Mouse (Mus musculus) bone marrow macrophage, adult 2 months (primary cell): ENCODE results near the gene Srsf3. TPM values are rescaled to one million over a fixed set of nuclear protein-coding genes. Genes with fewer than 3 reads are reported as not detected.

Experiments used
- H3K27ac ChIP-seq: 2 replicates; pipeline ENCODE4 v1.5.1; 2012; ENCODE audit warnings: low read depth, low read length; ENCODE audit not compliant: insufficient read depth
- H3K4me1 ChIP-seq: 2 replicates; pipeline ENCODE4 v1.6.1; 2012; ENCODE audit warnings: low read length; ENCODE audit not compliant: control insufficient read depth, insufficient read depth
- H3K4me3 ChIP-seq: 2 replicates; pipeline ENCODE4 v1.5.1; 2012; ENCODE audit warnings: mild to moderate bottlenecking, low read length, moderate library complexity; ENCODE audit not compliant: insufficient read depth
- CTCF ChIP-seq: IDR thresholded peaks from 2 replicates; pipeline ENCODE4 v1.5.1; 2012; ENCODE audit warnings: low read depth, mild to moderate bottlenecking, low read length, moderate library complexity
- POLR2A ChIP-seq: IDR thresholded peaks from 2 replicates; pipeline ENCODE4 v1.6.1; 2012; ENCODE audit warnings: mild to moderate bottlenecking, low read depth, low read length, borderline replicate concordance
- polyA plus RNA-seq: library from polyadenylated mRNA; stranded (reverse); fragments of >200 nt; gene quantifications from 2 replicates; pipeline ENCODE4 v1.2.4, GENCODE M21; 2012; ENCODE audit not compliant: missing spikeins, insufficient read depth, insufficient read length

Srsf3 gene
- polyA plus RNA-seq, 1 experiment, result 170 TPM

- H3K4me1 ChIP-seq, result peaks cover 26% of the 10 kb centered on the region
- TF ChIP-seq POLR2A, result no peak
- no peak for TF ChIP-seq CTCF
- H3K27ac ChIP-seq, result no peak overlapping the region
- no peak overlapping the region for H3K4me3 ChIP-seq
These were observed 40.9 kb downstream of the Srsf3 start for GRCm38 (mm10) chr17:29073313-29073712.

DNA sequence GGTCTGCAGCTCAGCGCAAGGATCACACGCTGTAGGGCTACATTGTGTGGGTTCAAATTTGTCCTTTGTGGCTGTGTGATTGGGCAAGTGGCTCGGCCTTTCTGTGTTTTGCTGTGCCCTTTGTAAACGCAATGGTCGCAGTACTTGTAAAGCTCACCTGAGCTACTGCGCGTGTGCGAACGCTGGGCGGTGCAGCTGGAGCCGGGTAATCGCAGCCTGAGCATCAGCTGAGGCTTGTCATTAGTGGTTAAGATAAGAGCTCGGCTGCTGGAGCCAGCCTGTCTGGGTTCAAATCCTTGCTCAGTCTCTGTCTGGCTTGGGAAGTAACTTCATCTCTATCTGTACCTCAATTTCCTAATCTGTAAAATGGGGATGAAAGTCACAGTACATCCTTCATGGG lies 41.7 kb downstream of the Srsf3 start:
- no peak overlapping the region for H3K27ac ChIP-seq
- no peak overlapping the region for H3K4me3 ChIP-seq
- TF ChIP-seq CTCF, result no peak
- TF ChIP-seq POLR2A, result no peak
- peaks cover 27% of the 10 kb centered on the region for H3K4me1 ChIP-seq

DNA sequence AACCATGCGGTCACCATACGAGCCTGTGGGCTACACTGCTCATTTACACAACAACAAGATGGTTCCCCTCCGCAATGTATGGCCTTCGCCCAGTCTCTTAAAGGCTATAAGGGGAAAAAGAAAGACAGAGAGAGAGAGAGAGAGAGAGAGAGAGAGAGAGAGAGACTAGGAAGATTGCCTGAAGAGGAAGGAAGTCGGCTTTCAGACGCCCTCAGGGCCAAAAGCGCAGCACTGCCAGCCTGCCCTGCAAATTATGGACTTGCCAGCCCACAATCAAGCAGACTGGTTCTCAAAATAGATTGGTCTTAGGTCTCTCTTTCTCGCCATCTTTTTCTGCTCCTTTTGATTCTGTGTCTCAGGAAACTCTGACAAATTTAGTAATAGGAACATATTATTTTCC lies 43.8 kb downstream of the Srsf3 start:
- H3K4me3 ChIP-seq, result peak overlapping the region; percentile 21; the same call in 1 of the 2 replicates
- peak overlapping the region; percentile 55 for H3K27ac ChIP-seq
- H3K4me1 ChIP-seq, result peaks cover 30% of the 10 kb centered on the region
- no peak for TF ChIP-seq POLR2A

- peak overlapping the region; percentile 100 for H3K27ac ChIP-seq
- H3K4me3 ChIP-seq, result peak overlapping the region; percentile 90
- TF ChIP-seq CTCF (no peak), POLR2A (no peak)
- peaks cover 38% of the 10 kb centered on the region for H3K4me1 ChIP-seq
These were observed 45.5 kb downstream of the Srsf3 start for GRCm38 (mm10) chr17:29077786-29078509.

- Histone ChIP-seq H3K4me3 (peak overlapping the region; percentile 90), H3K27ac (peak overlapping the region; percentile 100), H3K4me1 (peaks cover 38% of the 10 kb centered on the region)
- TF ChIP-seq CTCF (no peak), POLR2A (no peak)
These were observed 46.3 kb downstream of the Srsf3 start for GRCm38 (mm10) chr17:29078519-29079383.

- Histone ChIP-seq H3K4me3 (peak overlapping the region; percentile 37), H3K4me1 (peaks cover 34% of the 10 kb centered on the region), H3K27ac (peak overlapping the region; percentile 84)
- TF ChIP-seq CTCF, result no peak
- TF ChIP-seq POLR2A, result no peak
These were observed 48.6 kb downstream of the Srsf3 start for GRCm38 (mm10) chr17:29080758-29081617.

GRCm38 (mm10) chr17:29081618-29082381 lies 49.4 kb downstream of the Srsf3 start:
- Histone ChIP-seq H3K4me1 (peaks cover 32% of the 10 kb centered on the region), H3K27ac (peak overlapping the region; percentile 84), H3K4me3 (peak overlapping the region; percentile 29)
- TF ChIP-seq POLR2A, result no peak
- no peak for TF ChIP-seq CTCF

DNA sequence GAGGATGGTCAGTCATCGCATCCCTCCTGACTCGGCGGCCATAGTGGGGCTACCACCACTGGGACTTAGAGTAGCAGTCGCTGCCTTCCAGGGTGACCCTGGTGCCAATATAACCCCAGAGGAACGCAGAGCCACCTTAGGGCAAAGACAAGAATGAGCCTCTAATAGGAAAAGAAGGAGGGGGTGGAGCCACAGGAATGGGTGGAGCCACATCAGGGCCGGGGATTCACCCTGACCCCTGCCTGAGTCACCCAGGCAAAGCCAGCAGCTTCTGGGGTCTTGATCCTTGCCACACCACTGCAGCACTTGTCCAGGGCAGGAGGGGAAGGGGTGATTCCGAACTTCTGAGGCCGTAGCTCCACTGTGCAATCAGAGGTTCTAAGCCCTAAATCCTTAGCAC lies 51.2 kb downstream of the Srsf3 start:
- H3K4me1 ChIP-seq, result peaks cover 24% of the 10 kb centered on the region
- no peak overlapping the region for H3K4me3 ChIP-seq
- no peak overlapping the region for H3K27ac ChIP-seq
- TF ChIP-seq CTCF (no peak), POLR2A (no peak)

DNA sequence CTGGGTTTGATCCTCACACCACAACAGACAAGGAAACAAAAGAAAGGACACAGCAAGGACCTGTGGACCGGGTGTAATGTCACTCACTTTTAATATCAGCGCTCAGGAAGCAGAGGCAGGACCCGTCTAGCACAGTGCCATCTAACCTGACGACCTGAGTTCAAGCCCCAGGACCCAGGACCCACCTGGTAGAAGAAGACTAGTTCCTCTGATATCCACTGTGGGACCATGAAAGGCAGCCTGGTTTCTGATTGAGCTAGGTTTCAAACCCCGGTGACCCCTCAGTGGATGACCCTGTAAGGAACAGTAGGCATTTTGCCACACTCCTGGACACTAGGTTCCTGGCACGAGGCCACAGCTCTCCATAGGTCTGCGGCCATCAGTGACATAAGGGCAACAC lies 52.2 kb downstream of the Srsf3 start:
- TF ChIP-seq CTCF (no peak), POLR2A (no peak)
- Histone ChIP-seq H3K27ac (no peak overlapping the region), H3K4me3 (no peak overlapping the region), H3K4me1 (peaks cover 25% of the 10 kb centered on the region)
